Mouse (Mus musculus): ENCODE data around the gene Cyp2c55.

DNA sequence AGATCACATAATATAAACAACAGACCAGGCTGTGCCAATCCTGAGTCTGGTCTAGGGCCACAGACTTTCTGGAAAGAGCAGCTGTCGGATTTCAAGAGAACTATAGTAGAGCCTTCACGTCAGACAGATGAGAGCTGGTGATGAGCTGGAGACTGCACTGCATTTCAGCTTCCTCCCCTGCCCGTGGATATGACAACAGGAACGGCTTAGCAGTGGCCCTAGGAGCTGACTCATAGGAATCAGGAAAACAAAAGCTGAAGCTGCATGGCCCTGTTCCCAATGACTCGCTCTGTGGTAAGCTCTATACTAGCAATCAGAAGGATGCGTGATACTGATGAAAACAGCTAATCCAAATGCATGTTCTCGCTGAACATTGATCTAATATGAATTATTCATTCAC is 33.2 kb upstream of the Cyp2c55 start:
- TF ChIP-seq POLR2A (IDR thresholded peaks at IDR 0.05; ENCODE audit: insufficient read depth, low read length) (no peak), CTCF (IDR thresholded peaks at IDR 0.05; ENCODE audit: low read depth, low read length) (no peak)

Data from ES-Bruce4 (cell line).